Mouse (Mus musculus) B cell, adult 2 months (primary cell): ENCODE data around the gene Aqp6.
A peak's percentile ranks its signal among the peaks of the same experiment; 100 is the strongest.

Experiments used
- DNase-seq, 2 experiments: peaks; one replicate each; pipeline ENCODE4 v3.0.0; 2022

Gene Aqp6

GRCm38 (mm10) chr15:99600986-99601822 lies at the start of gene Aqp6:
Gene Aqp6 (plus strand): TSS chr15:99601400.
- DNase-seq, result no peak

- no peak for DNase-seq
Measured at GRCm38 (mm10) chr15:99553767-99554166, 47.4 kb upstream of the Aqp6 start.

GRCm38 (mm10) chr15:99558947-99559346 lies 42.3 kb upstream of the Aqp6 start:
- DNase-seq, result no peak

- no peak for DNase-seq
Measured at GRCm38 (mm10) chr15:99560246-99560645, 41.0 kb upstream of the Aqp6 start.

- no peak for DNase-seq
Measured at GRCm38 (mm10) chr15:99567371-99567770, 33.8 kb upstream of the Aqp6 start.

- no peak for DNase-seq
Measured at GRCm38 (mm10) chr15:99568682-99569081, 32.5 kb upstream of the Aqp6 start.

- DNase-seq, result no peak
Measured at GRCm38 (mm10) chr15:99569123-99569522, 32.1 kb upstream of the Aqp6 start.

- DNase-seq, result no peak
Measured at GRCm38 (mm10) chr15:99578802-99579485, 22.3 kb upstream of the Aqp6 start, which contains the start of gene Aqp2. Gene Aqp2 (plus strand): TSS chr15:99579055.

- DNase-seq, result no peak
Measured at GRCm38 (mm10) chr15:99583463-99584344, 17.5 kb upstream of the Aqp6 start.

- no peak for DNase-seq
Measured at GRCm38 (mm10) chr15:99584407-99585202, 16.6 kb upstream of the Aqp6 start.

GRCm38 (mm10) chr15:99585741-99586140 lies 15.5 kb upstream of the Aqp6 start:
- no peak for DNase-seq

- no peak for DNase-seq
Measured at GRCm38 (mm10) chr15:99586525-99586924, 14.7 kb upstream of the Aqp6 start.

GRCm38 (mm10) chr15:99589237-99589636 lies 12.0 kb upstream of the Aqp6 start:
- no peak for DNase-seq

GRCm38 (mm10) chr15:99589704-99590103 lies 11.5 kb upstream of the Aqp6 start:
- no peak for DNase-seq

- no peak for DNase-seq
Measured at GRCm38 (mm10) chr15:99590429-99591084, 10.6 kb upstream of the Aqp6 start, which contains the start of gene Aqp5. Gene Aqp5 (plus strand): TSS chr15:99590782.

GRCm38 (mm10) chr15:99592177-99592576 lies 9.0 kb upstream of the Aqp6 start:
- DNase-seq, result no peak

- no peak for DNase-seq
Measured at GRCm38 (mm10) chr15:99592877-99593276, 8.3 kb upstream of the Aqp6 start.

GRCm38 (mm10) chr15:99594951-99595350 lies 6.2 kb upstream of the Aqp6 start:
- no peak for DNase-seq

GRCm38 (mm10) chr15:99596056-99596687 lies 5.0 kb upstream of the Aqp6 start:
- peak; percentile 75 to 76 for DNase-seq

GRCm38 (mm10) chr15:99596841-99597240 lies 4.4 kb upstream of the Aqp6 start:
- DNase-seq, result no peak

- no peak for DNase-seq
Measured at GRCm38 (mm10) chr15:99597596-99597995, 3.6 kb upstream of the Aqp6 start.
